Mouse (Mus musculus): ENCODE data around the gene Igfbpl1.

DNA sequence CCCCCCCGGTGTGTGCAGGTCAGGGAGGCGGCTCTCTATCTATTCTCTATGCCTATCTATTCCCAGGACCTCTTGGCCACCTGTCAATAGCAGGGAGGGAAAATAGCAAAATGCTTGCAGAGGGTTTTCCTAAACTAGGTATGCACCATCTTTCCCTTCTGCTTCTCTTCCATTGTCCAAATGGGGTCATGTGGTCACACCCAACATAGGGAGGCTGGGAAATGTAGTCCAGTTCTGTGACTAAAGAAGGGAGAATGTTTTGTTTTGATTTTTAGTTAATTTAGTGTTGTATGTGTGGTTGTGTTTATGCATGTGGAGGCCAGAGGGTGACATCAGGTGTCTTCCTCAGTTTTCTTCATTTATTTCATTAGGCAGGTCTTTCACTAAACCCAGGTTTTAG, 45.4 kb upstream of the Igfbpl1 start:
- peak; percentile 43; the same call in 1 of the 2 replicates for TF ChIP-seq HCFC1 (IDR thresholded peaks at IDR 0.05; ENCODE audit: low read depth, low read length)
- TF ChIP-seq EP300 (IDR thresholded peaks at IDR 0.05; ENCODE audit: low read depth in 1 of 2, low read length in 2 of 2), result no peak
- TF ChIP-seq SMC3 (IDR thresholded peaks at IDR 0.05; ENCODE audit: low read depth, low read length), result no peak
- no peak for TF ChIP-seq ZC3H11A (IDR thresholded peaks at IDR 0.05; ENCODE audit: low read depth, low read length)
- no peak for TF ChIP-seq TCF12 (IDR thresholded peaks at IDR 0.05; ENCODE audit: low read depth, low read length)
- peak; percentile 50 for TF ChIP-seq USF1 (IDR thresholded peaks at IDR 0.05; ENCODE audit: low read depth, low read length)
- TF ChIP-seq MAX (IDR thresholded peaks at IDR 0.05; ENCODE audit: low read length), result no peak
- TF ChIP-seq CTCF (IDR thresholded peaks at IDR 0.05 in 2 of 3, conservative IDR thresholded peaks at IDR 0.05 in 1 of 3; ENCODE audit: control insufficient read depth in 1 of 3, insufficient read depth in 1 of 3, low read depth in 2 of 3, low read length in 3 of 3, poor library complexity in 1 of 3, severe bottlenecking in 1 of 3), result no peak
- no peak for TF ChIP-seq ZNF384 (IDR thresholded peaks at IDR 0.05; ENCODE audit: low read depth, low read length)
- no peak for TF ChIP-seq POLR2A (IDR thresholded peaks at IDR 0.05; ENCODE audit: control insufficient read depth in 1 of 2, insufficient read depth in 1 of 2, low read depth in 1 of 2, low read length in 2 of 2, poor library complexity in 1 of 2)
- no peak for TF ChIP-seq POLR2AphosphoS5 (IDR thresholded peaks at IDR 0.05; ENCODE audit: borderline replicate concordance, low read depth, low read length)
- no peak for TF ChIP-seq TBP (IDR thresholded peaks at IDR 0.05; ENCODE audit: low read depth, low read length)
- TF ChIP-seq POLR2AphosphoS2 (IDR thresholded peaks at IDR 0.05; ENCODE audit: low read length), result no peak

Measured in MEL (cell line).